In the genomic region with DNA sequence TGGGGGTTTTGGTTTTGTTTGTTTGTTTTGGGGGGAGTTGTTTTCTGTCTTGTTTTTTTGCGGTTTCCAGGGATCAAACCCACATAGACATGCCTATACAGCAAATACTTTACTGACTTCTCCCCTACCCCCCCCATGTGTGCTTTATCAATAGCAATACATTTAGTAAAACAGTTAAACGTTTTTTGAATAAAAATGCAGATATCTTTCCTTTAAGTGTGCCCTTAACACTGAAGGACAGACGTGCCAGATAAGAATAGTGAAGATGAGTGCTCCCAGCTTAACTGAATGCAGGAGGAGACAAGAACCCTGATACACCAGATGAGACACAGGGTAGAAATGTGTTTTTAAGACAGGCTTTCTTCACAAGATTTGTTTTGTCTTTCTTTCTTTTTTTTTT, we compare ENCODE assay signal across 35 mouse cellular contexts. TPM values are rescaled to one million over a fixed set of nuclear protein-coding genes. Genes with fewer than 3 reads are reported as not detected.
DNase-seq lines count a peak whose midpoint lies in the region; ATAC-seq lines count a peak whose summit lies in the region.
"Had no signal": no experiment of that assay in that cellular context is flagged by ENCODE, and none has a peak within 500 bp of the region (broad histone marks: within the 10 kb centered on the region; RNA-seq: fewer than 3 reads in every experiment).

No protein-coding gene starts in this region.

- H3K9ac ChIP-seq in liver, embryonic 11.5 days (ENCODE audit: low read depth, low read length) = no peak overlapping the region
- H3K9ac ChIP-seq in liver, embryonic 12.5 days = no peak overlapping the region
- H3K9ac ChIP-seq in liver, embryonic 15.5 days = no peak overlapping the region
- H3K9ac ChIP-seq: embryonic facial prominence, embryonic 13.5 days; forebrain, embryonic 12.5 days; forebrain, embryonic 15.5 days; hindbrain, embryonic 12.5 days; hindbrain, embryonic 15.5 days had no signal

- peak; percentile 72 for ATAC-seq in liver, embryonic 11.5 days (replicated peaks; ENCODE audit: low FRiP score)
- peak; percentile 58 for ATAC-seq in liver, embryonic 12.5 days
- ATAC-seq in liver, embryonic 15.5 days (ENCODE audit: insufficient read depth) = peak; percentile 52; the same call in 1 of the 2 replicates
- ATAC-seq in megakaryocyte progenitor cell, adult 5-6 weeks (replicated peaks; ENCODE audit: poor library complexity) = peak; percentile 48; the same call in 1 of the 2 replicates
- ATAC-seq: forebrain, embryonic 15.5 days; Patski had no signal

- no peak overlapping the region for H3K27ac ChIP-seq in liver, embryonic 11.5 days (ENCODE audit: low read depth, low read length)
- peak overlapping the region; percentile 65 for H3K27ac ChIP-seq in liver, embryonic 12.5 days
- peak overlapping the region; percentile 46; the same call in 1 of the 2 replicates for H3K27ac ChIP-seq in liver, embryonic 15.5 days (replicated peaks)
- H3K27ac ChIP-seq: embryonic facial prominence, embryonic 10.5 days; embryonic facial prominence, embryonic 13.5 days; forebrain, embryonic 12.5 days; forebrain, embryonic 15.5 days; hindbrain, embryonic 12.5 days; hindbrain, embryonic 15.5 days had no signal

- DNase-seq in liver, embryonic 11.5 days (ENCODE audit: low spot score) = no peak
- DNase-seq in liver = no peak
- DNase-seq in frontal cortex, postnatal 14 days (ENCODE audit: low spot score in 2 of 2) = no peak
- no peak for DNase-seq in thymus, postnatal 36 days
- no peak for DNase-seq in layer of hippocampus, adult 9-10 months (ENCODE audit: low spot score)
- DNase-seq: adrenal gland, postnatal 10 days; adrenal gland, postnatal 36 days; cerebellum, adult 11-12 months; cerebellum, adult 8-10 months; cerebellum, postnatal 10 days; cerebellum, postnatal 36 days; embryo, embryonic 11 days; gastrocnemius, postnatal 10 days had no signal

- no peak overlapping the region for H3K4me3 ChIP-seq in liver, embryonic 11.5 days (ENCODE audit: low read depth, low read length)
- no peak overlapping the region for H3K4me3 ChIP-seq in liver, embryonic 12.5 days
- H3K4me3 ChIP-seq in liver, embryonic 15.5 days (replicated peaks) = no peak overlapping the region
- H3K4me3 ChIP-seq: embryonic facial prominence, embryonic 10.5 days; embryonic facial prominence, embryonic 13.5 days; erythroblast, embryonic 14.5 days; forebrain, embryonic 12.5 days; forebrain, embryonic 15.5 days; hindbrain, embryonic 12.5 days; hindbrain, embryonic 15.5 days had no signal

- H3K9me3 ChIP-seq in liver, embryonic 11.5 days (ENCODE audit: control insufficient read depth, low read length) = no peaks in the 10 kb centered on the region
- H3K9me3 ChIP-seq in liver, embryonic 12.5 days (replicated peaks) = no peaks in the 10 kb centered on the region
- H3K9me3 ChIP-seq in liver, embryonic 15.5 days (replicated peaks) = no peaks in the 10 kb centered on the region
- H3K9me3 ChIP-seq: embryonic facial prominence, embryonic 10.5 days; embryonic facial prominence, embryonic 13.5 days; forebrain, embryonic 12.5 days; forebrain, embryonic 15.5 days; hindbrain, embryonic 12.5 days; hindbrain, embryonic 15.5 days had no signal

- H3K27me3 ChIP-seq in liver, embryonic 11.5 days (replicated peaks; ENCODE audit: control insufficient read depth, insufficient read depth, low read length) = no peaks in the 10 kb centered on the region
- H3K27me3 ChIP-seq in liver, embryonic 12.5 days (replicated peaks) = 0 out of 2 replicates have a peak, but pooled peaks cover 3% of the 10 kb centered on the region
- no peaks in the 10 kb centered on the region for H3K27me3 ChIP-seq in liver, embryonic 15.5 days
- H3K27me3 ChIP-seq: forebrain, embryonic 15.5 days; hindbrain, embryonic 12.5 days; hindbrain, embryonic 15.5 days; Patski had no signal

- no peak overlapping the region for H3K4me2 ChIP-seq in liver, embryonic 11.5 days
- no peak overlapping the region for H3K4me2 ChIP-seq in liver, embryonic 12.5 days
- no peak overlapping the region for H3K4me2 ChIP-seq in liver, embryonic 15.5 days
- H3K4me2 ChIP-seq: embryonic facial prominence, embryonic 13.5 days; forebrain, embryonic 12.5 days; forebrain, embryonic 15.5 days; heart, embryonic 11.5 days; hindbrain, embryonic 12.5 days; hindbrain, embryonic 15.5 days had no signal

- no peaks in the 10 kb centered on the region for H3K36me3 ChIP-seq in liver, embryonic 11.5 days (ENCODE audit: control insufficient read depth, insufficient read depth, low read length)
- H3K36me3 ChIP-seq in liver, embryonic 12.5 days = no peaks in the 10 kb centered on the region
- no peaks in the 10 kb centered on the region for H3K36me3 ChIP-seq in liver, embryonic 15.5 days (replicated peaks)
- H3K36me3 ChIP-seq: embryonic facial prominence, embryonic 10.5 days; embryonic facial prominence, embryonic 13.5 days; forebrain, embryonic 12.5 days; forebrain, embryonic 15.5 days; hindbrain, embryonic 12.5 days; hindbrain, embryonic 15.5 days had no signal

- WGBS in liver, embryonic 11.5 days = 44% methylated on average over 3 of the region's 3 CpGs
- 29% methylated on average over 3 of the region's 3 CpGs for WGBS in liver, embryonic 12.5 days (ENCODE audit: insufficient replicate concordance)
- 26% methylated on average over 3 of the region's 3 CpGs for WGBS in liver, embryonic 15.5 days (ENCODE audit: insufficient replicate concordance)

- H3K4me1 ChIP-seq in liver, embryonic 11.5 days (replicated peaks; ENCODE audit: control insufficient read depth, insufficient read depth, low read length) = no peaks in the 10 kb centered on the region
- H3K4me1 ChIP-seq in liver, embryonic 12.5 days = peaks cover 37% of the 10 kb centered on the region
- peaks cover 31% of the 10 kb centered on the region for H3K4me1 ChIP-seq in liver, embryonic 15.5 days (replicated peaks)
- H3K4me1 ChIP-seq: embryonic facial prominence, embryonic 13.5 days; forebrain, embryonic 12.5 days; hindbrain, embryonic 12.5 days; hindbrain, embryonic 15.5 days had no signal

RNA-seq across cellular contexts. Expression of a gene that starts 4.7 kb away (rescaled TPM):
- polyA plus RNA-seq in liver, embryonic 11.5 days (2014; fragmentation: Nextera tagmentation; extraction: Ambion mirVana) = 0.34 and 0.48 TPM in 2 replicates
- 0.41 and 0.48 TPM in 2 replicates for polyA plus RNA-seq in liver, embryonic 12.5 days (2016; fragmentation: Nextera tagmentation; extraction: Ambion mirVana)
- 0.16 and 0.32 TPM in 2 replicates for polyA plus RNA-seq in liver, embryonic 15.5 days (2015; fragmentation: Nextera tagmentation; extraction: Ambion mirVana)
- total RNA-seq in megakaryocyte progenitor cell, adult 5-6 weeks (2015) = not detected in 2 replicates
- total RNA-seq in megakaryocyte progenitor cell, adult 5-6 weeks (2017) = not detected in 2 replicates
- total RNA-seq: adrenal gland, adult 18-20 months; adrenal gland, postnatal 10 days; adrenal gland, postnatal 36 days; ES-E14; gastrocnemius, adult 18-20 months; gastrocnemius, postnatal 10 days; gastrocnemius, postnatal 4 days; heart, adult 8-10 months; heart, postnatal 25 days; hematopoietic stem cell, adult 5-6 weeks had no signal
- polyA plus RNA-seq: embryonic facial prominence, embryonic 10.5 days; erythroblast, embryonic 14.5 days; heart, embryonic 11.5 days; heart, embryonic 14.5 days; heart, postnatal 0 days; Patski had no signal

RNA-seq across cellular contexts. Expression of a gene that starts 7.2 kb away (rescaled TPM):
- polyA plus RNA-seq in liver, embryonic 11.5 days (2014; fragmentation: Nextera tagmentation; extraction: Ambion mirVana) = 0.47 TPM in 1 of 2 replicates, not detected in the other
- not detected in 2 replicates for polyA plus RNA-seq in liver, embryonic 12.5 days (2016; fragmentation: Nextera tagmentation; extraction: Ambion mirVana)
- polyA plus RNA-seq in liver, embryonic 15.5 days (2015; fragmentation: Nextera tagmentation; extraction: Ambion mirVana) = 0.38 TPM in 1 of 2 replicates, not detected in the other
- total RNA-seq in megakaryocyte progenitor cell, adult 5-6 weeks (2015) = 1.3 and 1.9 TPM in 2 replicates
- not detected in 2 replicates for total RNA-seq in megakaryocyte progenitor cell, adult 5-6 weeks (2017)
- total RNA-seq: adrenal gland, adult 18-20 months; adrenal gland, postnatal 36 days; ES-E14; gastrocnemius, adult 18-20 months; gastrocnemius, postnatal 10 days; gastrocnemius, postnatal 4 days; heart, adult 8-10 months; heart, postnatal 25 days; hematopoietic stem cell, adult 5-6 weeks had no signal
- polyA plus RNA-seq: cortical plate, adult 2 months; embryonic facial prominence, embryonic 13.5 days; erythroblast, embryonic 14.5 days; forebrain, embryonic 12.5 days; forebrain, embryonic 15.5 days; heart, embryonic 11.5 days; heart, embryonic 14.5 days; heart, postnatal 0 days; hindbrain, embryonic 15.5 days had no signal

RNA-seq across cellular contexts. Expression of a gene that starts 36.6 kb away (rescaled TPM):
- polyA plus RNA-seq in liver, embryonic 11.5 days (2014; fragmentation: Nextera tagmentation; extraction: Ambion mirVana) = 89.7 and 90.0 TPM in 2 replicates
- 58.9 and 61.9 TPM in 2 replicates for polyA plus RNA-seq in liver, embryonic 12.5 days (2016; fragmentation: Nextera tagmentation; extraction: Ambion mirVana)
- polyA plus RNA-seq in liver, embryonic 15.5 days (2015; fragmentation: Nextera tagmentation; extraction: Ambion mirVana) = 40.0 and 41.3 TPM in 2 replicates
- total RNA-seq in megakaryocyte progenitor cell, adult 5-6 weeks (2015) = 143 and 160 TPM in 2 replicates
- 142 and 151 TPM in 2 replicates for total RNA-seq in megakaryocyte progenitor cell, adult 5-6 weeks (2017)

RNA-seq across cellular contexts. Expression of a gene that starts 59.7 kb away (rescaled TPM):
- polyA plus RNA-seq in liver, embryonic 11.5 days (2014; fragmentation: Nextera tagmentation; extraction: Ambion mirVana) = 73.0 and 87.1 TPM in 2 replicates
- polyA plus RNA-seq in liver, embryonic 12.5 days (2016; fragmentation: Nextera tagmentation; extraction: Ambion mirVana) = 49.0 and 49.2 TPM in 2 replicates
- 21.9 and 23.1 TPM in 2 replicates for polyA plus RNA-seq in liver, embryonic 15.5 days (2015; fragmentation: Nextera tagmentation; extraction: Ambion mirVana)
- total RNA-seq in megakaryocyte progenitor cell, adult 5-6 weeks (2015) = 47.7 and 62.1 TPM in 2 replicates
- total RNA-seq in megakaryocyte progenitor cell, adult 5-6 weeks (2017) = 71.2 and 80.3 TPM in 2 replicates

RNA-seq across cellular contexts. Expression of a gene that starts 60.0 kb away (rescaled TPM):
- 357 and 393 TPM in 2 replicates for polyA plus RNA-seq in liver, embryonic 11.5 days (2014; fragmentation: Nextera tagmentation; extraction: Ambion mirVana)
- polyA plus RNA-seq in liver, embryonic 12.5 days (2016; fragmentation: Nextera tagmentation; extraction: Ambion mirVana) = 246 and 250 TPM in 2 replicates
- polyA plus RNA-seq in liver, embryonic 15.5 days (2015; fragmentation: Nextera tagmentation; extraction: Ambion mirVana) = 157 and 158 TPM in 2 replicates
- total RNA-seq in megakaryocyte progenitor cell, adult 5-6 weeks (2015) = 393 and 397 TPM in 2 replicates
- 381 and 407 TPM in 2 replicates for total RNA-seq in megakaryocyte progenitor cell, adult 5-6 weeks (2017)
